Mouse (Mus musculus) right cerebral cortex, postnatal 14 days (tissue): Measurements from ENCODE around the gene Clec12a.
"Not testable (repeated sequence)": the region's sequence is repeated elsewhere in the genome, so short reads cannot be mapped to it uniquely, and the experiment has no call there.

ENCODE experiments used
- DNase-seq: peaks from one replicate; pipeline ENCODE4 v3.0.0; 2022

Gene Clec12a

GRCm38 (mm10) chr6:129342391-129342790 is at the start of gene Clec12a:
Clec12a (plus strand) TSS chr6:129342691.
- DNase-seq = not testable (repeated sequence)

GRCm38 (mm10) chr6:129304180-129304579 is 38.3 kb upstream of the Clec12a start:
- DNase-seq = no peak

- no peak for DNase-seq
These were observed 30.0 kb upstream of the Clec12a start for GRCm38 (mm10) chr6:129312499-129312898.

GRCm38 (mm10) chr6:129314655-129315168 is 27.8 kb upstream of the Clec12a start:
- DNase-seq = no peak

- DNase-seq = no peak
These were observed 26.8 kb upstream of the Clec12a start for GRCm38 (mm10) chr6:129315698-129316097.

- DNase-seq = no peak
These were observed 26.0 kb upstream of the Clec12a start for GRCm38 (mm10) chr6:129316463-129316862.

GRCm38 (mm10) chr6:129318395-129318794 is 24.1 kb upstream of the Clec12a start:
- DNase-seq = no peak

- DNase-seq = no peak
These were observed 23.2 kb upstream of the Clec12a start for GRCm38 (mm10) chr6:129319331-129319730.

GRCm38 (mm10) chr6:129326016-129326415 is 16.5 kb upstream of the Clec12a start:
- no peak for DNase-seq

GRCm38 (mm10) chr6:129326568-129327150 is 15.8 kb upstream of the Clec12a start:
- no peak for DNase-seq

GRCm38 (mm10) chr6:129331610-129332009 is 10.9 kb upstream of the Clec12a start, which contains the start of gene 4922502D21Rik:
4922502D21Rik (minus strand) TSS chr6:129331796.
- DNase-seq = no peak

- peak; percentile 42 for DNase-seq
These were observed 8.8 kb upstream of the Clec12a start for GRCm38 (mm10) chr6:129333674-129334078.

- no peak for DNase-seq
These were observed 4.7 kb upstream of the Clec12a start for GRCm38 (mm10) chr6:129337751-129338150.

- DNase-seq = no peak
These were observed 1.9 kb downstream of the Clec12a start for GRCm38 (mm10) chr6:129344408-129344807.

GRCm38 (mm10) chr6:129349524-129350352 is 7.2 kb downstream of the Clec12a start:
- DNase-seq = no peak

- no peak for DNase-seq
These were observed 8.6 kb downstream of the Clec12a start for GRCm38 (mm10) chr6:129351091-129351490.

GRCm38 (mm10) chr6:129355774-129356173 is 13.3 kb downstream of the Clec12a start:
- DNase-seq = no peak

- no peak for DNase-seq
These were observed 13.9 kb downstream of the Clec12a start for GRCm38 (mm10) chr6:129356430-129356829.

GRCm38 (mm10) chr6:129359515-129359914 is 17.0 kb downstream of the Clec12a start:
- no peak for DNase-seq

GRCm38 (mm10) chr6:129363942-129364341 is 21.5 kb downstream of the Clec12a start:
- DNase-seq = no peak

- peak; percentile 5 for DNase-seq
These were observed 23.5 kb downstream of the Clec12a start for GRCm38 (mm10) chr6:129365959-129366359.

- no peak for DNase-seq
These were observed 27.1 kb downstream of the Clec12a start for GRCm38 (mm10) chr6:129369374-129370132.

- no peak for DNase-seq
These were observed 32.5 kb downstream of the Clec12a start for GRCm38 (mm10) chr6:129374937-129375471.
